Mouse (Mus musculus) MEL (cell line): ENCODE measurements around the gene Timp2. TPM values are rescaled to one million over a fixed set of nuclear protein-coding genes. Genes with fewer than 3 reads are reported as not detected.

Experiments
- DNase-seq: peaks from one replicate; pipeline ENCODE4 v3.0.0; 2011; ENCODE audit warnings: low read depth, low spot score
- H3K27ac ChIP-seq: 2 replicates; pipeline ENCODE4 v1.5.1; 2012; ENCODE audit warnings: low read depth, mild to moderate bottlenecking, control low read depth, low read length, moderate library complexity; ENCODE audit not compliant: control insufficient read depth
- H3K27me3 ChIP-seq, 2 experiments: fragments of 150-350 bp in 1 of 2; sonication (generic) in 1 of 2; 2 replicates each; pipeline ENCODE4 v1.6.1; 2012; ENCODE audit warnings: low read length in 2 of 2, mild to moderate bottlenecking in 2 of 2, improper control_type of control experiment in 1 of 2, moderate library complexity in 1 of 2; ENCODE audit not compliant: insufficient read depth in 2 of 2, control insufficient read depth in 1 of 2
- H3K36me3 ChIP-seq, 2 experiments: 2 replicates each; pipeline ENCODE4 v1.6.1; 2012 to 2014; ENCODE audit warnings: low read length in 2 of 2, improper control_type of control experiment in 1 of 2, inconsistent platforms in 1 of 2, mild to moderate bottlenecking in 1 of 2; ENCODE audit not compliant: insufficient read depth in 2 of 2, control insufficient read depth in 1 of 2
- H3K4me1 ChIP-seq, 2 experiments: fragments of 150-350 bp in 1 of 2; sonication (generic) in 1 of 2; 2 replicates each; pipeline ENCODE4 v1.6.1; 2012; ENCODE audit warnings: low read length in 2 of 2, improper control_type of control experiment in 1 of 2, mild to moderate bottlenecking in 1 of 2; ENCODE audit not compliant: insufficient read depth in 2 of 2, control insufficient read depth in 1 of 2
- H3K4me3 ChIP-seq, 2 experiments: fragments of 150-350 bp in 1 of 2; sonication (generic) in 1 of 2; 2 replicates each; pipeline ENCODE4 v1.5.1; 2012; ENCODE audit warnings: low read depth in 2 of 2, low read length in 2 of 2, mild to moderate bottlenecking in 2 of 2, moderate library complexity in 2 of 2, control low read depth in 1 of 2, improper control_type of control experiment in 1 of 2; ENCODE audit not compliant: control insufficient read depth in 1 of 2, insufficient read depth in 1 of 2
- H3K79me2 ChIP-seq: 2 replicates; pipeline ENCODE4 v1.6.1; 2012; ENCODE audit warnings: mild to moderate bottlenecking, low read length, moderate library complexity; ENCODE audit not compliant: control insufficient read depth, poor library complexity, insufficient read depth
- H3K9ac ChIP-seq: 2 replicates; pipeline ENCODE4 v1.6.1; 2012; ENCODE audit warnings: low read depth, mild to moderate bottlenecking, control low read depth, low read length, moderate library complexity; ENCODE audit not compliant: control insufficient read depth, poor library complexity, severe bottlenecking
- H3K9me3 ChIP-seq: fragments of 150-350 bp; sonication (generic); replicated peaks from 2 replicates; pipeline ENCODE4 v1.6.1; 2012; ENCODE audit warnings: mild to moderate bottlenecking, low read length, improper control_type of control experiment, moderate library complexity; ENCODE audit not compliant: insufficient read depth
- BHLHE40 ChIP-seq: IDR thresholded peaks from 2 replicates; pipeline ENCODE4 v1.6.1; 2012; ENCODE audit warnings: low read depth, mild to moderate bottlenecking, inconsistent platforms, low read length, improper control_type of control experiment, borderline replicate concordance
- CHD1 ChIP-seq: IDR thresholded peaks from 2 replicates; pipeline ENCODE4 v1.6.1; 2012; ENCODE audit warnings: low read depth, mild to moderate bottlenecking, inconsistent platforms, low read length, improper control_type of control experiment
- CTCF ChIP-seq, 3 experiments: IDR thresholded peaks in 2 of 3; conservative IDR thresholded peaks in 1 of 3; 2 replicates each; pipeline ENCODE4 v1.5.1; 2011 to 2012; ENCODE audit warnings: low read length in 3 of 3, low read depth in 2 of 3, mild to moderate bottlenecking in 2 of 3, improper control_type of control experiment in 1 of 3, inconsistent platforms in 1 of 3, mixed read lengths in 1 of 3, moderate library complexity in 1 of 3; ENCODE audit not compliant: control insufficient read depth in 1 of 3, insufficient read depth in 1 of 3, poor library complexity in 1 of 3, severe bottlenecking in 1 of 3
- ELF1 ChIP-seq: IDR thresholded peaks from 2 replicates; pipeline ENCODE4 v1.6.1; 2014; ENCODE audit warnings: low read depth, mild to moderate bottlenecking, inconsistent platforms, low read length, improper control_type of control experiment, moderate library complexity
- EP300 ChIP-seq, 2 experiments: IDR thresholded peaks; 2 replicates each; pipeline ENCODE4 v1.6.1; 2011; ENCODE audit warnings: improper control_type of control experiment in 2 of 2, low read length in 2 of 2, low read depth in 1 of 2, mild to moderate bottlenecking in 1 of 2
- ETS1 ChIP-seq: IDR thresholded peaks from 2 replicates; pipeline ENCODE4 v1.6.1; 2012; ENCODE audit warnings: low read depth, mild to moderate bottlenecking, inconsistent platforms, low read length, improper control_type of control experiment, moderate library complexity
- GATA1 ChIP-seq: IDR thresholded peaks from 2 replicates; pipeline ENCODE4 v1.6.1; 2011; ENCODE audit warnings: low read depth, low read length, improper control_type of control experiment
- JUND ChIP-seq: IDR thresholded peaks from 2 replicates; pipeline ENCODE4 v1.6.1; 2011; ENCODE audit warnings: low read depth, mild to moderate bottlenecking, improper control_type of control experiment, low read length
- MAX ChIP-seq: IDR thresholded peaks from 2 replicates; pipeline ENCODE4 v1.6.1; 2011; ENCODE audit warnings: low read length, improper control_type of control experiment
- MAZ ChIP-seq: IDR thresholded peaks from 2 replicates; pipeline ENCODE4 v1.6.1; 2012; ENCODE audit warnings: low read depth, mild to moderate bottlenecking, inconsistent platforms, low read length, improper control_type of control experiment
- MEF2A ChIP-seq: IDR thresholded peaks from 2 replicates; pipeline ENCODE4 v1.6.1; 2014; ENCODE audit warnings: low read depth, mild to moderate bottlenecking, inconsistent platforms, low read length, improper control_type of control experiment; ENCODE audit not compliant: poor library complexity, insufficient replicate concordance, severe bottlenecking; ENCODE audit errors: extremely low read depth
- MXI1 ChIP-seq: IDR thresholded peaks from 2 replicates; pipeline ENCODE4 v1.6.1; 2011; ENCODE audit warnings: mild to moderate bottlenecking, low read depth, low read length, improper control_type of control experiment
- MYB ChIP-seq: IDR thresholded peaks from 2 replicates; pipeline ENCODE4 v1.6.1; 2011; ENCODE audit warnings: mild to moderate bottlenecking, low read depth, low read length, improper control_type of control experiment
- MYC ChIP-seq: IDR thresholded peaks from 2 replicates; pipeline ENCODE4 v1.6.1; 2011; ENCODE audit warnings: low read depth, mild to moderate bottlenecking, low read length, improper control_type of control experiment, moderate library complexity
- POLR2A ChIP-seq, 2 experiments: IDR thresholded peaks; 2 replicates each; pipeline ENCODE4 v1.6.1; 2011 to 2012; ENCODE audit warnings: low read length in 2 of 2, mild to moderate bottlenecking in 2 of 2, control low read depth in 1 of 2, improper control_type of control experiment in 1 of 2, low read depth in 1 of 2, moderate library complexity in 1 of 2; ENCODE audit not compliant: control insufficient read depth in 1 of 2, insufficient read depth in 1 of 2, poor library complexity in 1 of 2
- POLR2AphosphoS2 ChIP-seq: IDR thresholded peaks from 2 replicates; pipeline ENCODE4 v1.6.1; 2011; ENCODE audit warnings: low read length, improper control_type of control experiment
- POLR2AphosphoS5 ChIP-seq: IDR thresholded peaks from 2 replicates; pipeline ENCODE4 v1.6.1; 2012; ENCODE audit warnings: low read depth, borderline replicate concordance, mild to moderate bottlenecking, inconsistent platforms, low read length, moderate library complexity, mixed read lengths
- RAD21 ChIP-seq: IDR thresholded peaks from 2 replicates; pipeline ENCODE4 v1.6.1; 2011; ENCODE audit warnings: mild to moderate bottlenecking, low read depth, low read length, improper control_type of control experiment
- SIN3A ChIP-seq: IDR thresholded peaks from 2 replicates; pipeline ENCODE4 v1.6.1; 2012; ENCODE audit warnings: low read length, improper control_type of control experiment, inconsistent platforms
- SMC3 ChIP-seq: IDR thresholded peaks from 2 replicates; pipeline ENCODE4 v1.6.1; 2011; ENCODE audit warnings: low read depth, low read length, improper control_type of control experiment
- USF1 ChIP-seq: IDR thresholded peaks from 2 replicates; pipeline ENCODE4 v1.6.1; 2014; ENCODE audit warnings: low read depth, mild to moderate bottlenecking, inconsistent platforms, low read length, improper control_type of control experiment, moderate library complexity
- USF2 ChIP-seq, 2 experiments: IDR thresholded peaks; 2 replicates each; pipeline ENCODE4 v1.6.1; 2011 to 2012; ENCODE audit warnings: improper control_type of control experiment in 2 of 2, low read length in 2 of 2, borderline replicate concordance in 1 of 2, inconsistent platforms in 1 of 2, low read depth in 1 of 2, mild to moderate bottlenecking in 1 of 2; ENCODE audit not compliant: insufficient read depth in 1 of 2
- ZC3H11A ChIP-seq: IDR thresholded peaks from 2 replicates; pipeline ENCODE4 v1.6.1; 2012; ENCODE audit warnings: low read depth, mild to moderate bottlenecking, inconsistent platforms, low read length, improper control_type of control experiment
- ZKSCAN1 ChIP-seq: IDR thresholded peaks from 2 replicates; pipeline ENCODE4 v1.6.1; 2012; ENCODE audit warnings: low read depth, mild to moderate bottlenecking, inconsistent platforms, low read length, improper control_type of control experiment, moderate library complexity
- ZNF384 ChIP-seq: IDR thresholded peaks from 2 replicates; pipeline ENCODE4 v1.6.1; 2012; ENCODE audit warnings: low read depth, mild to moderate bottlenecking, inconsistent platforms, low read length, improper control_type of control experiment
- polyA plus RNA-seq, 2 experiments: library from polyadenylated mRNA; stranded (reverse) in 1 of 2; unstranded in 1 of 2; fragments of >175 nt in 1 of 2; fragments of >200 nt in 1 of 2; gene quantifications; 2 replicates each; pipeline versions ENCODE4 v1.2.1 to v1.2.4; 2012; ENCODE audit warnings: low replicate concordance in 2 of 2, low read depth in 1 of 2; ENCODE audit not compliant: insufficient read length in 2 of 2, insufficient read depth in 1 of 2, missing spikeins in 1 of 2
- total RNA-seq: library from RNA; depleted of rRNA; stranded (reverse); fragments of 300-350 nt; gene quantifications from 2 replicates; pipeline ENCODE4 v1.2.3, GENCODE M21; 2012

Gene Timp2
- total and polyA plus RNA-seq, 3 experiments, result not detected

DNA sequence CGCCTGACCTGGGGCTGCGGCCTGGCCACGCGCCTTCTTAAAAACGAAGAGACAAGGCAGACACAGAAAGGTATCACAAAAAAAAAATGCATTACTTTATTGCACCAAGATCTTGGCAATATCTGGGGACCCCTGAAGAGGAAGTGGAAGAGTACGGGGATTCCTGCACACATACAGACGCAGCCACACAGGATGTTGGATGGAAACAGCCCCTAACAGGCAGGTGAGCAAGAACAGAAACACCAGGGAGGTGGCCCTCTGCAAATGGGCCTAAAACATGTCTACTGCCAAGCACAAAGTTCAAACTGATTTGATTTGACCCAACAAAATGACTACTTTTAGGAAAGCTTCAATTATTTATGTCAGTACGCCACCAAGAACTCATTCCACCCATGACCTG, 96.0 kb downstream of the Timp2 start:
- Histone ChIP-seq H3K36me3 (peaks cover 0 to 17% of the 10 kb centered on the region in 2 experiments; a peak in 2 of 4 replicates), H3K79me2 (no peaks in the 10 kb centered on the region), H3K4me1 (no peaks in the 10 kb centered on the region; a peak in 1 of 4 replicates), H3K4me3 (no peak overlapping the region), H3K9me3 (no peaks in the 10 kb centered on the region), H3K27ac (no peak overlapping the region), H3K27me3 (no peaks in the 10 kb centered on the region), H3K9ac (no peak overlapping the region)
- TF ChIP-seq MAX, result no peak
- TF ChIP-seq EP300 (IDR thresholded peaks at IDR 0.05; ENCODE audit: low read depth in 1 of 2, low read length in 2 of 2), result no peak
- TF ChIP-seq MYC, result no peak
- TF ChIP-seq ZNF384, result no peak
- no peak for TF ChIP-seq ZKSCAN1
- TF ChIP-seq MYB, result no peak
- no peak for TF ChIP-seq USF1
- no peak for TF ChIP-seq SIN3A
- TF ChIP-seq POLR2AphosphoS2, result no peak
- no peak for TF ChIP-seq SMC3
- TF ChIP-seq ZC3H11A, result no peak
- TF ChIP-seq RAD21, result no peak
- no peak for TF ChIP-seq BHLHE40
- no peak for DNase-seq

DNA sequence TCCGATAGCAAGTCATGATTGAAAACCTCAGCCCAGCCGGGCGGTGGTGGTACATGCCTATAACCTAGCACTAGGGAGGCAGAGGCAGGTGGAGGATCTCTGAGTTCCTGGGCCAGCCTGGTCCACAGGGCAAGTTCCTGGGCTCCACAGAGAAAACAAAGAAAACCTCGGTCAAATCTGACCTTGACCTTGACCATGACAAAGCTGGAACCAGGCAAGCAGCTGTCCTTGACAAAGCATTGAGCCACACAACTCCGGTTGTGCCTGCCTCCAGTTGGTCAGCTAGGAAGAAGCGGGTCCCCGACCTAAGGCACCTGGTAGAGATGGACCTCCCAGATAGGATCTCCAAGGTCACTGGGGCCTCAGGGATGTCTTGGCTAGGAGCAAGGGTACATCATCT, 99.2 kb downstream of the Timp2 start:
- TF ChIP-seq JUND (no peak), ZC3H11A (no peak), USF1 (no peak)
- TF ChIP-seq, all 39 proteins: peak for 0
- DNase-seq, result no peak
- no peak overlapping the region for H3K9ac ChIP-seq
- no peaks in the 10 kb centered on the region for H3K9me3 ChIP-seq
- no peaks in the 10 kb centered on the region for H3K27me3 ChIP-seq
- peaks cover 3% of the 10 kb centered on the region in 2 experiments; a peak in 1 of 4 replicates for H3K36me3 ChIP-seq
- no peaks in the 10 kb centered on the region for H3K79me2 ChIP-seq
- H3K27ac ChIP-seq, result no peak overlapping the region
- H3K4me1 ChIP-seq, result no peaks in the 10 kb centered on the region; a peak in 1 of 4 replicates
- H3K4me3 ChIP-seq, result no peak overlapping the region

DNA sequence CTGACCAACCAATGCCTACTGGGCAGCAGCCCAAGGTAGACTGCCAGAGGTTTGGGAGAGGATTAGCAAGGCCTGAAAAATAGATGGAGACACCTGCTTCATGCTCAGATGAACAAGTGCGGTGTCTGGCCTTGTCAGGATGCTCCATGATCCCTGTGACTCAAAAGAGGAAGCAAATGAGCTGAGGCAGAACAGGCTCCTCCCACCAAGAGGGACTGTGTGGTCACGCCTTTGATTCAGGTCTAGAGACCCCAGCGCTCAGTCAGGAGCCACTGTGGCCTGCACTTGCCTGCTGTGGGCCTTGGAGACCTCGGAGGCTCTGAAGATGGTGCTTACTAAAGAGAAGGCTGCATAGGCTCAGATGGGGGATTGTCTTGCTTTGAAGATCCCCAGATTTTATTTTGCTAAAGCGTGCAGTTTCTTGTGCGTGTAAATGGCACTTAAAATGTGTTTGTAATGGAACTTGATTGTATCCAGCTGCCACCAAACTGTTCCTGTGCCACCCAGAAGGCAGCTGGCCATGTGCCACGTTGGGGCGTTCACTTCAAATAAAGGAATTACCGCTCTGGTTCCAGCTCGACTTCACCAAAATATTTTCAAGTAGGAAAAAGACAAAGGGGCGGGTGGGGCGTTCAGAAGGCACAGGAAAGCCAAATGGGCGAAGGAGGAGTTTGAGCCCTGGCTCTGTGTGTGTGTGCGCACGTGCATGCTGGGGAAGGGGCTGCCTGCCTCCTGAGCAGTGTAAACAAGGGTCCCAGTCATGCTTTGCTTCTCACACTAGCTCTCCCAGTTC, 101.2 kb downstream of the Timp2 start:
- Histone ChIP-seq H3K27ac (no peak overlapping the region), H3K27me3 (no peaks in the 10 kb centered on the region), H3K9ac (no peak overlapping the region), H3K36me3 (peaks cover 2 to 7% of the 10 kb centered on the region in 2 experiments; a peak in 3 of 4 replicates), H3K4me1 (peaks cover 0 to 10% of the 10 kb centered on the region in 2 experiments; a peak in 2 of 4 replicates), H3K4me3 (no peak overlapping the region), H3K9me3 (no peaks in the 10 kb centered on the region), H3K79me2 (no peaks in the 10 kb centered on the region)
- peak; percentile 83 for DNase-seq
- TF ChIP-seq MYB (no peak), MYC (no peak), POLR2AphosphoS5 (no peak), MXI1 (no peak), ELF1 (no peak), ETS1 (no peak), CHD1 (no peak), MAX (no peak), POLR2A (IDR thresholded peaks at IDR 0.05; ENCODE audit: control insufficient read depth in 1 of 2, insufficient read depth in 1 of 2, low read depth in 1 of 2, low read length in 2 of 2, poor library complexity in 1 of 2) (no peak), MAZ (no peak), USF2 (IDR thresholded peaks at IDR 0.05; ENCODE audit: borderline replicate concordance in 1 of 2, insufficient read depth in 1 of 2, low read depth in 1 of 2, low read length in 2 of 2) (no peak), CTCF (IDR thresholded peaks at IDR 0.05 in 2 of 3, conservative IDR thresholded peaks at IDR 0.05 in 1 of 3; ENCODE audit: control insufficient read depth in 1 of 3, insufficient read depth in 1 of 3, low read depth in 2 of 3, low read length in 3 of 3, poor library complexity in 1 of 3, severe bottlenecking in 1 of 3) (no peak), MEF2A (no peak), GATA1 (no peak)
